Mouse (Mus musculus) spleen, adult 2 months (tissue): ENCODE results near the gene Iqgap1.

Experiments
- CTCF ChIP-seq: fragments of 200-500 bp; IDR thresholded peaks from 2 replicates; pipeline ENCODE4 v1.5.1; 2011; ENCODE audit warnings: mild to moderate bottlenecking, inconsistent platforms; ENCODE audit not compliant: insufficient read depth, insufficient read length, insufficient replicate concordance; ENCODE audit errors: extremely low read depth
- POLR2A ChIP-seq: fragments of 200-500 bp; IDR thresholded peaks from 2 replicates; pipeline ENCODE4 v1.6.1; 2011; ENCODE audit warnings: low read depth, low read length, inconsistent platforms

DNA sequence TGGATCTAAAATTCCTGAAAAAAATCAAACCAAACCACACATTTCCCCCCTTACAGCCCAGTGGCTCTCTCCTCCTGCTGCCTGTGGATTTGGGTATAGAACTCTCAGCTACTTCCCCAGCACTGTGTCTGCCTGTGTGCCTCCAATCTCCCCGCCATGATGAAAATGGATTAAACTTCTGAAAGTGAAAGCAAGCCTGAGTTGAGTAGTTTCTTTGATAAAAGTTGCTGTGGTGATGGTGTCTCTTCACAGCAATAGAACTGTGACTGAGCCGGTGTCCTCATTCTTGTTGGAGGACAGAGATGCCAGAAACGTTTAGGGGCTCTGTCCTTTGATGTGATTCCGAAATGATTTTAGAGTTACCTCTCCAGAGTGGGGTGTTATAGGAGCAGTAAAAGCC lies 4.9 kb downstream of the Iqgap1 start:
- TF ChIP-seq CTCF: no peak
- no peak for TF ChIP-seq POLR2A
